Mouse (Mus musculus): Measurements from ENCODE around the gene B830017H08Rik. TPM values are rescaled to one million over a fixed set of nuclear protein-coding genes. Genes with fewer than 3 reads are reported as not detected.
A peak's percentile ranks its signal among the peaks of the same experiment; 100 is the strongest.

Gene B830017H08Rik
- total RNA-seq (2012; rRNA removed) (0.08 TPM in 1 of 2 replicates, not detected in the other), total RNA-seq (2014; rRNA removed) (not detected in 2 replicates), polyA plus RNA-seq (2012; ENCODE audit: insufficient read length, low read depth) (not detected in 2 replicates)

- Histone ChIP-seq H3K4me3 (replicated peaks in 1 of 3; ENCODE audit: low read depth in 2 of 3, low read length in 2 of 3, poor library complexity in 1 of 3) (no peak within 1 kb of the TSS), H3K4me2 (ENCODE audit: insufficient read depth, low read depth, poor library complexity, severe bottlenecking) (no peak within 1 kb of the TSS), H3K27ac (ENCODE audit: insufficient read depth, low read depth) (no peak within 1 kb of the TSS), H3K9me3 (replicated peaks; ENCODE audit: low read length) (peaks cover 4% of the 10 kb centered on the region), H3K27me3 (replicated peaks) (peaks cover 1% of the 10 kb centered on the region), H3K79me2 (replicated peaks; ENCODE audit: control insufficient read depth, extremely low read depth, insufficient read depth, poor library complexity, severe bottlenecking) (no peaks in the 10 kb centered on the region), H3K36me3 (replicated peaks in 1 of 2; ENCODE audit: control insufficient read depth in 1 of 2, insufficient read depth in 1 of 2, low read length in 1 of 2) (peaks cover 0 to 6% of the 10 kb centered on the region in 2 experiments), H3K4me1 (ENCODE audit: control insufficient read depth in 1 of 2, insufficient read depth in 2 of 2) (no peaks in the 10 kb centered on the region), H3K9ac (ENCODE audit: insufficient read depth, low read depth) (no peak within 1 kb of the TSS)
- DNase-seq (ENCODE audit: extremely low read depth) = no peak
- TF ChIP-seq ETS1 (conservative IDR thresholded peaks at IDR 0.05; ENCODE audit: low read depth, low read length) (no peak), MXI1 (IDR thresholded peaks at IDR 0.05; ENCODE audit: low read depth, low read length) (no peak), PAX5 (IDR thresholded peaks at IDR 0.05; ENCODE audit: low read length) (no peak), ZC3H11A (IDR thresholded peaks at IDR 0.05; ENCODE audit: low read depth, low read length) (no peak), EP300 (IDR thresholded peaks at IDR 0.05; ENCODE audit: low read length) (no peak), SIN3A (IDR thresholded peaks at IDR 0.05; ENCODE audit: low read length) (no peak), MEF2A (IDR thresholded peaks at IDR 0.05; ENCODE audit: borderline replicate concordance, low read depth, low read length) (no peak), E2F4 (IDR thresholded peaks at IDR 0.05; ENCODE audit: insufficient replicate concordance, low read depth, low read length) (no peak), MAZ (IDR thresholded peaks at IDR 0.05; ENCODE audit: low read depth, low read length) (no peak), MAFK (IDR thresholded peaks at IDR 0.05; ENCODE audit: insufficient replicate concordance, low read length) (no peak), CHD1 (IDR thresholded peaks at IDR 0.05; ENCODE audit: low read depth, low read length) (no peak), MAX (IDR thresholded peaks at IDR 0.05; ENCODE audit: low read length) (no peak), IRF4 (IDR thresholded peaks at IDR 0.05; ENCODE audit: low read depth, low read length) (no peak), JUND (conservative IDR thresholded peaks at IDR 0.05; ENCODE audit: low read depth, low read length) (no peak), USF1 (IDR thresholded peaks at IDR 0.05; ENCODE audit: low read depth, low read length) (no peak), USF2 (conservative IDR thresholded peaks at IDR 0.05; ENCODE audit: low read depth, low read length) (no peak), UBTF (IDR thresholded peaks at IDR 0.05; ENCODE audit: low read depth, low read length) (no peak), SMC3 (IDR thresholded peaks at IDR 0.05; ENCODE audit: low read depth, low read length) (no peak)
- dilution Hi-C loops (cut with MboI; ENCODE audit: extremely low pct_ligation_motif_present, extremely low pct_unique_long_range_greater_than_20kb, low sequenced_read_pairs) = no loop called here
- in situ Hi-C loops (cut with MboI; ENCODE audit: low pct_ligation_motif_present, low pct_unique_long_range_greater_than_20kb, low sequenced_read_pairs) = no loop called here
These were observed at the start of gene B830017H08Rik for GRCm38 (mm10) chr16:17832821-17833220. B830017H08Rik (plus strand) TSS chr16:17833121.

- peaks cover 9% of the 10 kb centered on the region for H3K27me3 ChIP-seq (replicated peaks)
- dilution Hi-C loops (cut with MboI; ENCODE audit: extremely low pct_ligation_motif_present, extremely low pct_unique_long_range_greater_than_20kb, low sequenced_read_pairs) = no loop called here
These were observed 47.6 kb upstream of the B830017H08Rik start for GRCm38 (mm10) chr16:17785337-17785736.

More at GRCm38 (mm10) chr16:17785337-17785736, 47.6 kb upstream of the B830017H08Rik start:
- Histone ChIP-seq H3K79me2 (replicated peaks; ENCODE audit: control insufficient read depth, extremely low read depth, insufficient read depth, poor library complexity, severe bottlenecking) (no peaks in the 10 kb centered on the region), H3K4me3 (replicated peaks in 1 of 3; ENCODE audit: low read depth in 2 of 3, low read length in 2 of 3, poor library complexity in 1 of 3) (no peak overlapping the region), H3K4me2 (ENCODE audit: insufficient read depth, low read depth, poor library complexity, severe bottlenecking) (no peak overlapping the region), H3K27ac (ENCODE audit: insufficient read depth, low read depth) (no peak overlapping the region), H3K9me3 (replicated peaks; ENCODE audit: low read length) (no peaks in the 10 kb centered on the region), H3K36me3 (replicated peaks in 1 of 2; ENCODE audit: control insufficient read depth in 1 of 2, insufficient read depth in 1 of 2, low read length in 1 of 2) (no peaks in the 10 kb centered on the region), H3K4me1 (ENCODE audit: control insufficient read depth in 1 of 2, insufficient read depth in 2 of 2) (peaks cover 0 to 9% of the 10 kb centered on the region in 2 experiments; a peak in 1 of 4 replicates), H3K9ac (ENCODE audit: insufficient read depth, low read depth) (no peak overlapping the region)
- in situ Hi-C loops (cut with MboI; ENCODE audit: low pct_ligation_motif_present, low pct_unique_long_range_greater_than_20kb, low sequenced_read_pairs) = no loop called here
- TF ChIP-seq MYC (IDR thresholded peaks at IDR 0.05; ENCODE audit: low read depth, low read length) (no peak), KAT2A (IDR thresholded peaks at IDR 0.05; ENCODE audit: insufficient replicate concordance, low read length) (no peak), RAD21 (IDR thresholded peaks at IDR 0.05; ENCODE audit: low read depth, low read length) (peak; percentile 79), CTCF (conservative IDR thresholded peaks at IDR 0.05 in 1 of 2, IDR thresholded peaks at IDR 0.05 in 1 of 2; ENCODE audit: low read depth in 2 of 2, low read length in 2 of 2) (peak; percentile 48 to 85), UBTF (IDR thresholded peaks at IDR 0.05; ENCODE audit: low read depth, low read length) (no peak), SMC3 (IDR thresholded peaks at IDR 0.05; ENCODE audit: low read depth, low read length) (peak; percentile 76), BHLHE40 (IDR thresholded peaks at IDR 0.05; ENCODE audit: low read depth, low read length) (0 out of 2 replicates have a peak, but pooled peaks have one; percentile 23), CHD1 (IDR thresholded peaks at IDR 0.05; ENCODE audit: low read depth, low read length) (no peak)
- peak; percentile 17 for DNase-seq (ENCODE audit: extremely low read depth)
